Mouse (Mus musculus): Measurements from ENCODE around the gene Sult1e1.

DNA sequence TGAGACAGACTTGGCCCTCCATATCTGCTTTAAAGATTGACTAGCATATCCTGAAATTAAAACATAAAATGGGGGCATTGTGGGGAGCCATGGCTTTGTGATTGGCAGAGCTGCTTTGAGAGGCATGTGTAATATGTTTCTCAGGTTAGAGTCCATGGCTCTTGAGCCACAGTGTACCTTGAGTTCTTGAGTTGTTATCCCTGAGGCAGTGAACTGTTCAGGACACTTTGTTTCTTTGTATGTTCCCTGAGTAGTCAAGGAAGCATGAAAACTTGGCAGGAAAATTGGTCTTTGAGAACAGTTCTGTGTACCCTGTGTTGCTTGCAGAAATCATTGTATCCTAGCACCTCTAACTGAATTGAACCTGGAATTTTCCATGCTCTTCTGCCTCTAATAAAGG lies 28.4 kb downstream of the Sult1e1 start:
- TF ChIP-seq POLR2A (IDR thresholded peaks at IDR 0.05; ENCODE audit: borderline replicate concordance, control insufficient read depth, low read depth, low read length) (no peak), CTCF (IDR thresholded peaks at IDR 0.05; ENCODE audit: control insufficient read depth, insufficient read depth, low read length) (no peak)
